Mouse (Mus musculus): Measurements from ENCODE around the gene Bmp10.

- no peak for TF ChIP-seq CTCF (IDR thresholded peaks at IDR 0.05; ENCODE audit: extremely low read depth, insufficient read length, insufficient replicate concordance, low read depth, low read length)
- no peak for TF ChIP-seq POLR2A (IDR thresholded peaks at IDR 0.05; ENCODE audit: low read depth, low read length)
Observed at GRCm38 (mm10) chr6:87468372-87468771, 39.6 kb downstream of the Bmp10 start.

All from small intestine, adult 2 months (tissue).